Mouse (Mus musculus): ENCODE results near the gene Gm20920.
"Not testable (repeated sequence)": the region's sequence is repeated elsewhere in the genome, so short reads cannot be mapped to it uniquely, and the experiment has no call there.

Gene Gm20920

GRCm38 (mm10) chrY:51851820-51852219, at the start of gene Gm20920:
Gene Gm20920 (plus strand): TSS chrY:51852120.
- in situ Hi-C loops (cut with MboI), result not testable (repeated sequence)
